Mouse (Mus musculus) hindbrain, embryonic 13.5 days (tissue): Measurements from ENCODE around the gene Plscr1. TPM values are rescaled to one million over a fixed set of nuclear protein-coding genes. Genes with fewer than 3 reads are reported as not detected.

Experiments used
- ATAC-seq: fragments of 200-750 bp; cut with Nextera tagmentation; 2 replicates; pipeline ENCODE4 v1.8.0; 2017; ENCODE audit warnings: moderate TSS enrichment; ENCODE audit not compliant: low FRiP score
- H3K27ac ChIP-seq: fragments of 300-500 bp; sonication (generic); 2 replicates; pipeline ENCODE4 v1.5.1; 2015; ENCODE audit warnings: inconsistent platforms, mild to moderate bottlenecking, moderate library complexity
- H3K27me3 ChIP-seq: fragments of 300-500 bp; sonication (generic); 2 replicates; pipeline ENCODE4 v1.6.1; 2015; ENCODE audit warnings: mild to moderate bottlenecking, inconsistent platforms
- H3K36me3 ChIP-seq: fragments of 300-500 bp; sonication (generic); 2 replicates; pipeline ENCODE4 v1.6.1; 2015; ENCODE audit warnings: mild to moderate bottlenecking, inconsistent platforms
- H3K4me1 ChIP-seq: fragments of 300-500 bp; sonication (generic); replicated peaks from 2 replicates; pipeline ENCODE4 v1.6.1; 2015; ENCODE audit warnings: inconsistent platforms
- H3K4me2 ChIP-seq: fragments of 300-500 bp; sonication (generic); 2 replicates; pipeline ENCODE4 v1.6.1; 2015; ENCODE audit warnings: inconsistent platforms, mild to moderate bottlenecking, moderate library complexity
- H3K4me3 ChIP-seq: fragments of 300-500 bp; sonication (generic); 2 replicates; pipeline ENCODE4 v1.5.1; 2015; ENCODE audit warnings: mild to moderate bottlenecking, inconsistent platforms
- H3K9ac ChIP-seq: fragments of 300-500 bp; sonication (generic); 2 replicates; pipeline ENCODE4 v1.6.1; 2015; ENCODE audit warnings: mild to moderate bottlenecking, inconsistent platforms
- H3K9me3 ChIP-seq: fragments of 300-500 bp; sonication (generic); 2 replicates; pipeline ENCODE4 v1.6.1; 2016; ENCODE audit warnings: inconsistent platforms
- WGBS: fragments of 180-500 bp; shearing (Covaris S2); methylation state at CpG from one replicate; pipeline ENCODE4 v1.1.7; 2015; 5-methylcytosine and 5-hydroxymethylcytosine counted together
- polyA plus RNA-seq: library from polyadenylated mRNA; unstranded; fragments of >200 nt; fragmentation: Nextera tagmentation; extraction: Ambion mirVana; gene quantifications from 2 replicates; pipeline ENCODE4 v1.2.1, GENCODE M21; 2015

Plscr1 gene
- polyA plus RNA-seq, 1 experiment from 2014 or later, result 10.3 TPM

GRCm38 (mm10) chr9:92226795-92227194 is 22.8 kb upstream of the Plscr1 start:
- no peaks in the 10 kb centered on the region for H3K36me3 ChIP-seq
- no peaks in the 10 kb centered on the region for H3K9me3 ChIP-seq
- no peak for ATAC-seq
- H3K27me3 ChIP-seq, result no peaks in the 10 kb centered on the region
- H3K4me3 ChIP-seq, result no peak overlapping the region
- no peak overlapping the region for H3K9ac ChIP-seq
- H3K4me2 ChIP-seq, result no peak overlapping the region
- H3K4me1 ChIP-seq, result no peaks in the 10 kb centered on the region
- H3K27ac ChIP-seq, result no peak overlapping the region
- 93% methylated on average over 3 of the region's 3 CpGs for WGBS

- WGBS, result 92% methylated on average over 16 of the region's 16 CpGs
- no peaks in the 10 kb centered on the region for H3K4me1 ChIP-seq
- no peaks in the 10 kb centered on the region for H3K9me3 ChIP-seq
- ATAC-seq, result no peak
- no peak overlapping the region for H3K27ac ChIP-seq
- no peaks in the 10 kb centered on the region for H3K27me3 ChIP-seq
- H3K36me3 ChIP-seq, result no peaks in the 10 kb centered on the region
- no peak overlapping the region for H3K4me2 ChIP-seq
- H3K4me3 ChIP-seq, result no peak overlapping the region
- H3K9ac ChIP-seq, result no peak overlapping the region
Measured at GRCm38 (mm10) chr9:92228867-92229832, 20.4 kb upstream of the Plscr1 start.

GRCm38 (mm10) chr9:92229833-92230205 is 19.7 kb upstream of the Plscr1 start:
- no peak for ATAC-seq
- no peak overlapping the region for H3K4me3 ChIP-seq
- WGBS, result 77% methylated on average over 2 of the region's 2 CpGs
- H3K9ac ChIP-seq, result no peak overlapping the region
- no peaks in the 10 kb centered on the region for H3K36me3 ChIP-seq
- H3K4me1 ChIP-seq, result no peaks in the 10 kb centered on the region
- H3K27me3 ChIP-seq, result no peaks in the 10 kb centered on the region
- no peak overlapping the region for H3K27ac ChIP-seq
- no peaks in the 10 kb centered on the region for H3K9me3 ChIP-seq
- H3K4me2 ChIP-seq, result no peak overlapping the region

GRCm38 (mm10) chr9:92234901-92235458 is 14.6 kb upstream of the Plscr1 start:
- H3K36me3 ChIP-seq, result no peaks in the 10 kb centered on the region
- ATAC-seq, result no peak
- H3K27me3 ChIP-seq, result no peaks in the 10 kb centered on the region
- H3K4me2 ChIP-seq, result no peak overlapping the region
- no peak overlapping the region for H3K4me3 ChIP-seq
- H3K4me1 ChIP-seq, result no peaks in the 10 kb centered on the region
- no peaks in the 10 kb centered on the region for H3K9me3 ChIP-seq
- H3K27ac ChIP-seq, result no peak overlapping the region
- 92% methylated on average over 11 of the region's 11 CpGs for WGBS
- H3K9ac ChIP-seq, result no peak overlapping the region

GRCm38 (mm10) chr9:92248773-92249446 is 640 bp upstream of the Plscr1 start:
- Histone ChIP-seq H3K27me3 (no peaks in the 10 kb centered on the region), H3K36me3 (no peaks in the 10 kb centered on the region), H3K4me2 (no peak overlapping the region), H3K4me1 (peaks cover 16% of the 10 kb centered on the region), H3K9ac (no peak overlapping the region), H3K4me3 (no peak overlapping the region), H3K27ac (no peak overlapping the region), H3K9me3 (no peaks in the 10 kb centered on the region)
- no peak for ATAC-seq
- WGBS, result 85% methylated on average over 7 of the region's 7 CpGs

- Histone ChIP-seq H3K9ac (peak overlapping the region; percentile 75), H3K9me3 (no peaks in the 10 kb centered on the region)
- under 1% methylated on average over 40 of the region's 40 CpGs for WGBS
Measured at GRCm38 (mm10) chr9:92249987-92250772, 630 bp downstream of the Plscr1 start.

GRCm38 (mm10) chr9:92252718-92253117 is 3.2 kb downstream of the Plscr1 start:
- ATAC-seq, result no peak
- H3K4me2 ChIP-seq, result no peak overlapping the region
- no peaks in the 10 kb centered on the region for H3K9me3 ChIP-seq
- H3K4me3 ChIP-seq, result no peak overlapping the region
- no peak overlapping the region for H3K9ac ChIP-seq
- H3K27ac ChIP-seq, result no peak overlapping the region
- no peaks in the 10 kb centered on the region for H3K27me3 ChIP-seq
- peaks cover 16% of the 10 kb centered on the region for H3K4me1 ChIP-seq
- 84% methylated on average over 5 of the region's 5 CpGs for WGBS
- no peaks in the 10 kb centered on the region for H3K36me3 ChIP-seq

More at GRCm38 (mm10) chr9:92249987-92250772, 630 bp downstream of the Plscr1 start:
- Histone ChIP-seq H3K4me1 (peaks cover 16% of the 10 kb centered on the region), H3K27ac (peak overlapping the region; percentile 66), H3K4me3 (peak overlapping the region; percentile 56), H3K36me3 (no peaks in the 10 kb centered on the region), H3K27me3 (no peaks in the 10 kb centered on the region), H3K4me2 (peak overlapping the region; percentile 73)
- ATAC-seq, result peak; percentile 92

- ATAC-seq, result no peak
- Histone ChIP-seq H3K9ac (no peak overlapping the region), H3K27me3 (no peaks in the 10 kb centered on the region), H3K4me2 (no peak overlapping the region), H3K9me3 (no peaks in the 10 kb centered on the region), H3K4me3 (no peak overlapping the region), H3K36me3 (no peaks in the 10 kb centered on the region), H3K4me1 (peaks cover 16% of the 10 kb centered on the region), H3K27ac (no peak overlapping the region)
- 96% methylated on average over 10 of the region's 10 CpGs for WGBS
Measured at GRCm38 (mm10) chr9:92253585-92254321, 4.2 kb downstream of the Plscr1 start.

- Histone ChIP-seq H3K36me3 (0 out of 2 replicates have a peak, but pooled peaks cover 3% of the 10 kb centered on the region), H3K9me3 (no peaks in the 10 kb centered on the region), H3K27ac (no peak overlapping the region), H3K4me3 (no peak overlapping the region), H3K4me1 (no peaks in the 10 kb centered on the region), H3K27me3 (no peaks in the 10 kb centered on the region), H3K9ac (no peak overlapping the region), H3K4me2 (no peak overlapping the region)
- WGBS, result 88% methylated on average over 7 of the region's 7 CpGs
- ATAC-seq, result no peak
Measured at GRCm38 (mm10) chr9:92260481-92261159, 11.1 kb downstream of the Plscr1 start.

- Histone ChIP-seq H3K4me3 (no peak overlapping the region), H3K27ac (no peak overlapping the region), H3K36me3 (peaks cover 8% of the 10 kb centered on the region; the same call in 1 of the 2 replicates), H3K4me2 (no peak overlapping the region), H3K4me1 (no peaks in the 10 kb centered on the region), H3K9ac (no peak overlapping the region), H3K9me3 (no peaks in the 10 kb centered on the region), H3K27me3 (no peaks in the 10 kb centered on the region)
- ATAC-seq, result no peak
- WGBS, result 83% methylated on average over 4 of the region's 4 CpGs
Measured at GRCm38 (mm10) chr9:92265719-92266118, 16.2 kb downstream of the Plscr1 start.
